Mouse (Mus musculus): ENCODE measurements around the gene Rpp38. TPM values are rescaled to one million over a fixed set of nuclear protein-coding genes. Genes with fewer than 3 reads are reported as not detected.

Gene Rpp38
- polyA plus RNA-seq, 1 experiment from 2014 or later: 15.6 TPM

- H3K36me3 ChIP-seq (ENCODE audit: control insufficient read depth, insufficient read depth): no peaks in the 10 kb centered on the region
- peak; percentile 13; the same call in 1 of the 2 replicates for ATAC-seq
- peak overlapping the region; percentile 92 for H3K4me3 ChIP-seq (ENCODE audit: low read depth, low read length)
- H3K27ac ChIP-seq (ENCODE audit: low read depth, low read length): peak overlapping the region; percentile 71
- peak overlapping the region; percentile 76 for H3K9ac ChIP-seq (ENCODE audit: low read depth, low read length)
- under 1% methylated on average over 59 of the region's 60 CpGs for WGBS
- no peaks in the 10 kb centered on the region for H3K4me1 ChIP-seq (replicated peaks; ENCODE audit: control insufficient read depth, insufficient read depth, low read length)
- no peak for TF ChIP-seq CTCF (IDR thresholded peaks at IDR 0.05; ENCODE audit: low read depth)
- no peaks in the 10 kb centered on the region for H3K9me3 ChIP-seq (ENCODE audit: control insufficient read depth)
- H3K4me2 ChIP-seq (replicated peaks; ENCODE audit: low read depth): peak overlapping the region; percentile 92
- H3K27me3 ChIP-seq (replicated peaks; ENCODE audit: control insufficient read depth, insufficient read depth, low read length): no peaks in the 10 kb centered on the region
Observed at GRCm38 (mm10) chr2:3284473-3285180, 47.8 kb downstream of the Rpp38 start.

- no peaks in the 10 kb centered on the region for H3K4me1 ChIP-seq (replicated peaks; ENCODE audit: control insufficient read depth, insufficient read depth, low read length)
- H3K4me3 ChIP-seq (ENCODE audit: low read depth, low read length): peak within 1 kb of the TSS; percentile 92
- no peaks in the 10 kb centered on the region for H3K9me3 ChIP-seq (ENCODE audit: control insufficient read depth)
- peak; percentile 99 for ATAC-seq
- peak within 1 kb of the TSS; percentile 71 for H3K27ac ChIP-seq (ENCODE audit: low read depth, low read length)
- H3K9ac ChIP-seq (ENCODE audit: low read depth, low read length): peak within 1 kb of the TSS; percentile 76
- H3K36me3 ChIP-seq (ENCODE audit: control insufficient read depth, insufficient read depth): no peaks in the 10 kb centered on the region
- TF ChIP-seq CTCF (IDR thresholded peaks at IDR 0.05; ENCODE audit: low read depth): peak; percentile 59
- no peaks in the 10 kb centered on the region for H3K27me3 ChIP-seq (replicated peaks; ENCODE audit: control insufficient read depth, insufficient read depth, low read length)
- WGBS: under 1% methylated on average over 88 of the region's 88 CpGs
- H3K4me2 ChIP-seq (replicated peaks; ENCODE audit: low read depth): peak within 1 kb of the TSS; percentile 92
Observed at GRCm38 (mm10) chr2:3283602-3284472, 48.6 kb downstream of the Rpp38 start, which contains the start of gene Nmt2. Nmt2 (plus strand) TSS chr2:3284212.

- Histone ChIP-seq H3K9ac (ENCODE audit: low read depth, low read length) (peak overlapping the region; percentile 35), H3K9me3 (ENCODE audit: control insufficient read depth) (no peaks in the 10 kb centered on the region), H3K4me1 (replicated peaks; ENCODE audit: control insufficient read depth, insufficient read depth, low read length) (no peaks in the 10 kb centered on the region), H3K27ac (ENCODE audit: low read depth, low read length) (peak overlapping the region; percentile 21), H3K4me3 (ENCODE audit: low read depth, low read length) (peak overlapping the region; percentile 92), H3K27me3 (replicated peaks; ENCODE audit: control insufficient read depth, insufficient read depth, low read length) (no peaks in the 10 kb centered on the region), H3K4me2 (replicated peaks; ENCODE audit: low read depth) (peak overlapping the region; percentile 71), H3K36me3 (ENCODE audit: control insufficient read depth, insufficient read depth) (no peaks in the 10 kb centered on the region)
- TF ChIP-seq CTCF (IDR thresholded peaks at IDR 0.05; ENCODE audit: low read depth): no peak
- 11% methylated on average over 12 of the region's 12 CpGs for WGBS
- ATAC-seq: no peak
Observed at GRCm38 (mm10) chr2:3282866-3283601, 49.4 kb downstream of the Rpp38 start.

GRCm38 (mm10) chr2:3281311-3281710 is 51.1 kb downstream of the Rpp38 start:
- no peak for ATAC-seq
- Histone ChIP-seq H3K27ac (ENCODE audit: low read depth, low read length) (no peak overlapping the region), H3K4me3 (ENCODE audit: low read depth, low read length) (no peak overlapping the region), H3K36me3 (ENCODE audit: control insufficient read depth, insufficient read depth) (no peaks in the 10 kb centered on the region), H3K4me1 (replicated peaks; ENCODE audit: control insufficient read depth, insufficient read depth, low read length) (no peaks in the 10 kb centered on the region), H3K27me3 (replicated peaks; ENCODE audit: control insufficient read depth, insufficient read depth, low read length) (no peaks in the 10 kb centered on the region), H3K9ac (ENCODE audit: low read depth, low read length) (no peak overlapping the region), H3K4me2 (replicated peaks; ENCODE audit: low read depth) (no peak overlapping the region), H3K9me3 (ENCODE audit: control insufficient read depth) (no peaks in the 10 kb centered on the region)
- no peak for TF ChIP-seq CTCF (IDR thresholded peaks at IDR 0.05; ENCODE audit: low read depth)
- WGBS: 85% methylated on average over 4 of the region's 4 CpGs

Other genes with a start within 250 kb of the Rpp38 start
- 8.4 and 8.6 TPM in 2 replicates for gene Fam171a1, start 218.4 kb downstream of the Rpp38 start, polyA plus RNA-seq (2015; fragmentation: Nextera tagmentation; extraction: Ambion mirVana)
- gene Nmt2, start 48.4 kb downstream of the Rpp38 start, polyA plus RNA-seq (2015; fragmentation: Nextera tagmentation; extraction: Ambion mirVana): 20.0 and 21.0 TPM in 2 replicates
- gene Acbd7, start 3.5 kb upstream of the Rpp38 start, polyA plus RNA-seq (2015; fragmentation: Nextera tagmentation; extraction: Ambion mirVana): 0.40 and 0.63 TPM in 2 replicates
- gene Olah, start 64.6 kb upstream of the Rpp38 start, polyA plus RNA-seq (2015; fragmentation: Nextera tagmentation; extraction: Ambion mirVana): 2.9 and 3.1 TPM in 2 replicates
- gene Meig1, start 90.0 kb upstream of the Rpp38 start, polyA plus RNA-seq (2015; fragmentation: Nextera tagmentation; extraction: Ambion mirVana): 0.43 TPM in 1 of 2 replicates, not detected in the other
- 3.5 and 3.9 TPM in 2 replicates for gene Dclre1c, start 91.5 kb upstream of the Rpp38 start, polyA plus RNA-seq (2015; fragmentation: Nextera tagmentation; extraction: Ambion mirVana)
- 2.8 and 3.1 TPM in 2 replicates for gene Suv39h2, start 142.4 kb upstream of the Rpp38 start, polyA plus RNA-seq (2015; fragmentation: Nextera tagmentation; extraction: Ambion mirVana)
- 0.85 and 0.97 TPM in 2 replicates for gene Gm45902, start 180.1 kb upstream of the Rpp38 start, polyA plus RNA-seq (2015; fragmentation: Nextera tagmentation; extraction: Ambion mirVana)
- gene Hspa14, start 180.2 kb upstream of the Rpp38 start, polyA plus RNA-seq (2015; fragmentation: Nextera tagmentation; extraction: Ambion mirVana): 39.9 and 41.7 TPM in 2 replicates
- gene Cdnf, start 180.4 kb upstream of the Rpp38 start, polyA plus RNA-seq (2015; fragmentation: Nextera tagmentation; extraction: Ambion mirVana): 0.16 and 0.22 TPM in 2 replicates
- gene Fam107b, start 237.8 kb upstream of the Rpp38 start, polyA plus RNA-seq (2015; fragmentation: Nextera tagmentation; extraction: Ambion mirVana): 17.2 and 21.8 TPM in 2 replicates